Mouse (Mus musculus) embryonic fibroblast, embryonic 13.5 days (primary cell): Measurements from ENCODE around the gene Wee2. TPM values are rescaled to one million over a fixed set of nuclear protein-coding genes. Genes with fewer than 3 reads are reported as not detected.

Experiments used
- H3K27ac ChIP-seq: 2 replicates; pipeline ENCODE4 v1.5.1; 2012; ENCODE audit warnings: low read length, control low read depth, inconsistent platforms; ENCODE audit not compliant: insufficient read depth
- H3K4me1 ChIP-seq: 2 replicates; pipeline ENCODE4 v1.6.1; 2011; ENCODE audit warnings: low read length; ENCODE audit not compliant: control insufficient read depth, insufficient read depth
- H3K4me3 ChIP-seq: 2 replicates; pipeline ENCODE4 v1.5.1; 2011; ENCODE audit warnings: mild to moderate bottlenecking, control low read depth, low read length; ENCODE audit not compliant: insufficient read depth
- CTCF ChIP-seq: IDR thresholded peaks from 2 replicates; pipeline ENCODE4 v1.5.1; 2011; ENCODE audit warnings: mild to moderate bottlenecking, control low read depth, low read length, moderate library complexity, borderline replicate concordance; ENCODE audit not compliant: insufficient read depth
- POLR2A ChIP-seq: IDR thresholded peaks from 2 replicates; pipeline ENCODE4 v1.6.1; 2011; ENCODE audit warnings: low read depth, mild to moderate bottlenecking, control low read depth, low read length, moderate library complexity
- polyA plus RNA-seq: library from polyadenylated mRNA; stranded (reverse); fragments of >200 nt; gene quantifications from 2 replicates; pipeline ENCODE4 v1.2.4, GENCODE M21; 2011; ENCODE audit warnings: low read depth; ENCODE audit not compliant: missing spikeins, insufficient read length

Wee2 gene
- not detected in 2 replicates for polyA plus RNA-seq

- TF ChIP-seq CTCF (no peak), POLR2A (no peak)
- no peaks in the 10 kb centered on the region; the same call in 1 of the 2 replicates for H3K4me1 ChIP-seq
Measured at GRCm38 (mm10) chr6:40438936-40439335, at the start of gene Wee2. Gene Wee2 (plus strand): TSS chr6:40439088.

GRCm38 (mm10) chr6:40390975-40391374 lies 47.9 kb upstream of the Wee2 start:
- Histone ChIP-seq H3K4me1 (no peaks in the 10 kb centered on the region), H3K27ac (no peak overlapping the region), H3K4me3 (no peak overlapping the region)
- no peak for TF ChIP-seq CTCF
- no peak for TF ChIP-seq POLR2A

More at GRCm38 (mm10) chr6:40438936-40439335, at the start of gene Wee2:
- no peak within 1 kb of the TSS for H3K27ac ChIP-seq
- H3K4me3 ChIP-seq: no peak within 1 kb of the TSS

- Histone ChIP-seq H3K27ac (no peak overlapping the region), H3K4me1 (no peaks in the 10 kb centered on the region), H3K4me3 (no peak overlapping the region)
- no peak for TF ChIP-seq POLR2A
- peak; percentile 81; the same call in 1 of the 2 replicates for TF ChIP-seq CTCF
Measured at GRCm38 (mm10) chr6:40393213-40393612, 45.7 kb upstream of the Wee2 start.

GRCm38 (mm10) chr6:40402031-40402430 lies 36.9 kb upstream of the Wee2 start:
- Histone ChIP-seq H3K27ac (no peak overlapping the region), H3K4me1 (no peaks in the 10 kb centered on the region), H3K4me3 (no peak overlapping the region)
- TF ChIP-seq CTCF (no peak), POLR2A (no peak)

- Histone ChIP-seq H3K4me1 (no peaks in the 10 kb centered on the region), H3K27ac (no peak overlapping the region), H3K4me3 (no peak overlapping the region)
- TF ChIP-seq POLR2A (no peak), CTCF (no peak)
Measured at GRCm38 (mm10) chr6:40403640-40404285, 35.1 kb upstream of the Wee2 start.

GRCm38 (mm10) chr6:40411085-40411484 lies 27.8 kb upstream of the Wee2 start:
- Histone ChIP-seq H3K4me3 (no peak overlapping the region), H3K4me1 (no peaks in the 10 kb centered on the region), H3K27ac (no peak overlapping the region)
- TF ChIP-seq CTCF (no peak), POLR2A (no peak)

- Histone ChIP-seq H3K27ac (no peak overlapping the region), H3K4me3 (no peak overlapping the region), H3K4me1 (no peaks in the 10 kb centered on the region)
- TF ChIP-seq POLR2A (no peak), CTCF (no peak)
Measured at GRCm38 (mm10) chr6:40413046-40413445, 25.8 kb upstream of the Wee2 start.

- Histone ChIP-seq H3K4me1 (no peaks in the 10 kb centered on the region), H3K4me3 (no peak overlapping the region), H3K27ac (no peak overlapping the region)
- no peak for TF ChIP-seq POLR2A
- TF ChIP-seq CTCF: no peak
Measured at GRCm38 (mm10) chr6:40413565-40413964, 25.3 kb upstream of the Wee2 start.

- TF ChIP-seq CTCF: no peak
- TF ChIP-seq POLR2A: no peak
- H3K27ac ChIP-seq: no peak overlapping the region
- no peak overlapping the region for H3K4me3 ChIP-seq
- no peaks in the 10 kb centered on the region for H3K4me1 ChIP-seq
Measured at GRCm38 (mm10) chr6:40415799-40416198, 23.1 kb upstream of the Wee2 start.

- Histone ChIP-seq H3K27ac (no peak overlapping the region), H3K4me3 (no peak overlapping the region), H3K4me1 (no peaks in the 10 kb centered on the region)
- TF ChIP-seq CTCF: no peak
- no peak for TF ChIP-seq POLR2A
Measured at GRCm38 (mm10) chr6:40418386-40418785, 20.5 kb upstream of the Wee2 start.
